22 mouse cellular contexts compared by ENCODE assay signal in genomic region chr6:100566774-100567173, GRCm38 (mm10).
DNase-seq lines count a peak whose midpoint lies in the region; ATAC-seq lines count a peak whose summit lies in the region.
"Had no signal": no experiment of that assay in that cellular context is flagged by ENCODE, and none has a peak within 500 bp of the region (broad histone marks: within the 10 kb centered on the region; RNA-seq: fewer than 3 reads in every experiment).

No protein-coding gene starts in this region.

- H3K36me3 ChIP-seq in embryonic facial prominence, embryonic 14.5 days (ENCODE audit: control insufficient read depth, insufficient read depth, low read length): no peaks in the 10 kb centered on the region
- H3K36me3 ChIP-seq in embryonic facial prominence, embryonic 10.5 days (replicated peaks): no peaks in the 10 kb centered on the region
- H3K36me3 ChIP-seq: embryonic facial prominence, embryonic 13.5 days; forebrain, embryonic 15.5 days had no signal

- H3K4me2 ChIP-seq in embryonic facial prominence, embryonic 14.5 days (ENCODE audit: low read depth, low read length): no peak overlapping the region
- H3K4me2 ChIP-seq: embryonic facial prominence, embryonic 13.5 days; forebrain, embryonic 13.5 days; forebrain, embryonic 15.5 days had no signal

- H3K9me3 ChIP-seq in embryonic facial prominence, embryonic 14.5 days (ENCODE audit: control insufficient read depth, low read length): no peaks in the 10 kb centered on the region
- H3K9me3 ChIP-seq in embryonic facial prominence, embryonic 10.5 days: 0 out of 2 replicates have a peak, but pooled peaks cover 5% of the 10 kb centered on the region
- H3K9me3 ChIP-seq: embryonic facial prominence, embryonic 13.5 days; forebrain, embryonic 13.5 days; forebrain, embryonic 15.5 days had no signal

- H3K4me1 ChIP-seq in embryonic facial prominence, embryonic 14.5 days (ENCODE audit: control insufficient read depth, insufficient read depth, low read length): peaks cover 24% of the 10 kb centered on the region
- peaks cover 47% of the 10 kb centered on the region for H3K4me1 ChIP-seq in embryonic facial prominence, embryonic 10.5 days

- no peak overlapping the region for H3K4me3 ChIP-seq in embryonic facial prominence, embryonic 14.5 days (ENCODE audit: low read depth, low read length)
- no peak overlapping the region for H3K4me3 ChIP-seq in embryonic facial prominence, embryonic 10.5 days
- H3K4me3 ChIP-seq: embryonic facial prominence, embryonic 13.5 days; forebrain, embryonic 13.5 days; forebrain, embryonic 15.5 days had no signal

- no peak for ATAC-seq in embryonic facial prominence, embryonic 14.5 days (ENCODE audit: low read depth)
- ATAC-seq: activated CD4-positive, CD25-positive, alpha-beta regulatory T cell, adult 4 months; CD4-positive, CD25-positive, alpha-beta regulatory T cell, adult 4 months; forebrain, embryonic 13.5 days; forebrain, embryonic 15.5 days; forebrain, postnatal 0 days; Patski had no signal

- DNase-seq in embryonic facial prominence, embryonic 14.5 days (ENCODE audit: low spot score): peak; percentile 61
- no peak for DNase-seq in embryonic facial prominence, embryonic 10.5 days (ENCODE audit: low spot score)
- DNase-seq in retina, postnatal 1 day: peak; percentile 25
- DNase-seq in retina, embryonic 14.5 days (ENCODE audit: low spot score): no peak
- DNase-seq in right cerebral cortex, postnatal 25 days: no peak
- DNase-seq: adrenal gland, adult 8-10 months; adrenal gland, postnatal 14 days; adrenal gland, postnatal 36 days; B cell, adult 2 months; cerebellum, adult 11-12 months; cerebellum, adult 2 months; cerebellum, adult 9-10 months; cerebellum, postnatal 10 days; cerebellum, postnatal 25 days; forebrain, postnatal 0 days had no signal

- no peak overlapping the region for H3K9ac ChIP-seq in embryonic facial prominence, embryonic 14.5 days (ENCODE audit: low read depth, low read length)
- H3K9ac ChIP-seq: embryonic facial prominence, embryonic 13.5 days; forebrain, embryonic 13.5 days; forebrain, embryonic 15.5 days; forebrain, postnatal 0 days had no signal

- peaks cover 29% of the 10 kb centered on the region for H3K27me3 ChIP-seq in embryonic facial prominence, embryonic 14.5 days (replicated peaks; ENCODE audit: control insufficient read depth, insufficient read depth, low read length)
- peaks cover 60% of the 10 kb centered on the region for H3K27me3 ChIP-seq in embryonic facial prominence, embryonic 10.5 days (replicated peaks; ENCODE audit: low read depth, poor library complexity, severe bottlenecking)
- H3K27me3 ChIP-seq: CH12.LX; forebrain, embryonic 13.5 days; forebrain, embryonic 15.5 days; Patski had no signal

- H3K27ac ChIP-seq in embryonic facial prominence, embryonic 14.5 days (replicated peaks; ENCODE audit: low read depth, low read length): no peak overlapping the region
- H3K27ac ChIP-seq in embryonic facial prominence, embryonic 10.5 days (replicated peaks): no peak overlapping the region
- H3K27ac ChIP-seq: embryonic facial prominence, embryonic 13.5 days; forebrain, embryonic 13.5 days; forebrain, embryonic 15.5 days had no signal

- WGBS in embryonic facial prominence, embryonic 14.5 days: 71% methylated on average over 6 of the region's 6 CpGs
- WGBS in embryonic facial prominence, embryonic 10.5 days: 78% methylated on average over 6 of the region's 6 CpGs

Comparison
In these comparisons a context has a peak if more than half of its experiments do, and no peak if none do; other contexts are left out.
1. DNase-seq: peak in embryonic facial prominence, embryonic 14.5 days (single experiment) and retina, postnatal 1 day (single experiment); none in embryonic facial prominence, embryonic 10.5 days (single experiment), retina, embryonic 14.5 days (single experiment) and right cerebral cortex, postnatal 25 days (single experiment).